ENCODE assay signal across 8 mouse cellular contexts in the genomic region with DNA sequence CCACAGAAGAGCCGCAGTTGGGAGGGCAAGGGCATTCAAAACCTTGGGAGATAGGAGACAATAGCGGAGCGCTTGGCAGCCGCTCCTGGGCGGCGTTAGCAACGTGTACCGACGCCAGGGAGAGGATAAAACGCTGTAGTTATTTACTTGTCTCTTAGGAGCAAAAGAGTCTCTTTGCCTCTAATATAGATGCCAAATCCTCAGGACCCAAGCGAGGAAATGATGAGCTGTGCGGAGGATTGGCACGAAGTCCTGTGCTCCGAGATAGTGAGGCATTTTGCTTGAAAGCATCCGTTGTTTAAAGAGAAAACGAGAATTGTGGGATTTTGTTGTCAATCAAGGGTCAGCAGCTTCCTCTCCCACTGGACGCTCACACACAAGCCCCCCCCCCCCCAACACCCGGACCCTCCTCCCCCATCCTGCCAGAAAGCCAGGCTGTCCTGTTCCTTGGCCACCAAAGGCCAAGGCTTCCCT.
DNase-seq lines count a peak whose midpoint lies in the region; ATAC-seq and TF ChIP-seq lines count a peak whose summit lies in the region.

No protein-coding gene starts in this region.

- H3K4me1 ChIP-seq in heart, postnatal 0 days (ENCODE audit: control insufficient read depth, insufficient read depth) = 0 out of 2 replicates have a peak, but pooled peaks cover 3% of the 10 kb centered on the region
- H3K4me1 ChIP-seq in forebrain, embryonic 12.5 days = peaks cover 54% of the 10 kb centered on the region
- peaks cover 22% of the 10 kb centered on the region for H3K4me1 ChIP-seq in neural tube, embryonic 14.5 days (ENCODE audit: control insufficient read depth, insufficient read depth, low read length)

- H3K9ac ChIP-seq in heart, postnatal 0 days (replicated peaks; ENCODE audit: low read depth, low read length) = no peak overlapping the region
- H3K9ac ChIP-seq in forebrain, embryonic 12.5 days = peak overlapping the region; percentile 40; the same call in 1 of the 2 replicates
- H3K9ac ChIP-seq in neural tube, embryonic 14.5 days (replicated peaks; ENCODE audit: low read depth, low read length) = no peak overlapping the region

- no peaks in the 10 kb centered on the region for H3K36me3 ChIP-seq in heart, postnatal 0 days (replicated peaks; ENCODE audit: control insufficient read depth, insufficient read depth, low read length)
- no peaks in the 10 kb centered on the region for H3K36me3 ChIP-seq in forebrain, embryonic 12.5 days (replicated peaks)
- no peaks in the 10 kb centered on the region for H3K36me3 ChIP-seq in neural tube, embryonic 14.5 days (ENCODE audit: control insufficient read depth, insufficient read depth, low read length)

- no peak for TF ChIP-seq EP300 in heart, postnatal 0 days (IDR thresholded peaks at IDR 0.05; ENCODE audit: low read depth)

- ATAC-seq in heart, postnatal 0 days (ENCODE audit: insufficient read depth, low read depth) = no peak
- peak; percentile 45 for ATAC-seq in forebrain, embryonic 12.5 days (ENCODE audit: low FRiP score)
- ATAC-seq in neural tube, embryonic 14.5 days (ENCODE audit: low read depth) = peak; percentile 38
- no peak for ATAC-seq in megakaryocyte progenitor cell, adult 5-6 weeks (replicated peaks; ENCODE audit: poor library complexity)

- no peak for DNase-seq in heart, postnatal 0 days (ENCODE audit: low spot score)
- no peak for DNase-seq in heart, adult 8-10 months (ENCODE audit: low spot score)
- peak; percentile 59 to 67 for DNase-seq in layer of hippocampus, postnatal 14 days (ENCODE audit: low spot score in 2 of 2)
- DNase-seq in kidney, adult 18-20 months = no peak
- DNase-seq in thymus, postnatal 0 days (ENCODE audit: low spot score) = no peak

- H3K9me3 ChIP-seq in heart, postnatal 0 days (replicated peaks; ENCODE audit: control insufficient read depth, low read length) = no peaks in the 10 kb centered on the region
- H3K9me3 ChIP-seq in forebrain, embryonic 12.5 days = no peaks in the 10 kb centered on the region
- no peaks in the 10 kb centered on the region for H3K9me3 ChIP-seq in neural tube, embryonic 14.5 days (ENCODE audit: control insufficient read depth, low read length)

- TF ChIP-seq CTCF in heart, postnatal 0 days (IDR thresholded peaks at IDR 0.05; ENCODE audit: low read depth) = no peak

- H3K27ac ChIP-seq in heart, postnatal 0 days (ENCODE audit: low read depth) = no peak overlapping the region
- H3K27ac ChIP-seq in forebrain, embryonic 12.5 days = peak overlapping the region; percentile 87
- H3K27ac ChIP-seq in neural tube, embryonic 14.5 days (ENCODE audit: low read depth, low read length) = peak overlapping the region; percentile 66

- H3K4me2 ChIP-seq in heart, postnatal 0 days (ENCODE audit: low read depth, low read length) = peak overlapping the region; percentile 39; the same call in 1 of the 2 replicates
- H3K4me2 ChIP-seq in forebrain, embryonic 12.5 days = peak overlapping the region; percentile 64
- peak overlapping the region; percentile 46 for H3K4me2 ChIP-seq in neural tube, embryonic 14.5 days (ENCODE audit: low read depth, low read length)

- no peak overlapping the region for H3K4me3 ChIP-seq in heart, postnatal 0 days (ENCODE audit: low read depth, low read length)
- peak overlapping the region; percentile 28 for H3K4me3 ChIP-seq in forebrain, embryonic 12.5 days (replicated peaks)
- 0 out of 2 replicates have a peak overlapping the region, but pooled peaks have one; percentile 2 for H3K4me3 ChIP-seq in neural tube, embryonic 14.5 days (ENCODE audit: low read depth, low read length)

- 40% methylated on average over 18 of the region's 18 CpGs for WGBS in heart, postnatal 0 days
- 11% methylated on average over 18 of the region's 18 CpGs for WGBS in forebrain, embryonic 12.5 days
- WGBS in neural tube, embryonic 14.5 days = 23% methylated on average over 18 of the region's 18 CpGs

- no peaks in the 10 kb centered on the region for H3K27me3 ChIP-seq in heart, postnatal 0 days (ENCODE audit: control insufficient read depth, insufficient read depth, low read length)
- peaks cover 7% of the 10 kb centered on the region; the same call in 1 of the 2 replicates for H3K27me3 ChIP-seq in forebrain, embryonic 12.5 days
- no peaks in the 10 kb centered on the region for H3K27me3 ChIP-seq in neural tube, embryonic 14.5 days (ENCODE audit: control insufficient read depth, insufficient read depth, low read length)

Comparison
In these comparisons a context has a peak if more than half of its experiments do, and no peak if none do; other contexts are left out.
1. ATAC-seq: peak in forebrain, embryonic 12.5 days (single experiment) and neural tube, embryonic 14.5 days (single experiment); none in heart, postnatal 0 days (single experiment) and megakaryocyte progenitor cell, adult 5-6 weeks (single experiment).
2. DNase-seq: peak in layer of hippocampus, postnatal 14 days (2 of 2); none in heart, postnatal 0 days (single experiment), heart, adult 8-10 months (single experiment), kidney, adult 18-20 months (single experiment) and thymus, postnatal 0 days (single experiment).
3. Peak in every context shown above with its lines, with median percentiles within 50 percentile points of each other: H3K4me2 ChIP-seq.